Mouse (Mus musculus): Measurements from ENCODE around the gene Fgf3. TPM values are rescaled to one million over a fixed set of nuclear protein-coding genes. Genes with fewer than 3 reads are reported as not detected.

The Fgf3 gene
- polyA plus RNA-seq, 1 experiment from 2014 or later, result 7.6 TPM

DNA sequence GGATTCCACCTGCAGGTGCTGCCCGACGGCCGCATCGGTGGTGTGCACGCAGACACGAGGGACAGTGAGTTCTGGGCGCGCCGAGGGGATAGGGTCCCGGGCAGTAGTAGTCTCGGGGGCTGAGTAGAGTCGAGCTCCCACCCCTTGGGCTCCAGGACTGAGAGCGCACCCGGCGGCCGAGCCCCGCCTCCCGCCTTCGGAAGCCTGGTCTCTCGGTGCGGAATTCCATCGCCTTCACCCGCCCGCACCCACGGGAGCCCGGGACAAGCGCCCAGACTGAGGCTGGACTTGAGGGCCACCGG is 23.8 kb downstream of the Fgf3 start:
- no peak for ATAC-seq
- Histone ChIP-seq H3K9me3 (no peaks in the 10 kb centered on the region), H3K4me1 (replicated peaks) (peaks cover 14% of the 10 kb centered on the region), H3K36me3 (no peaks in the 10 kb centered on the region), H3K4me3 (replicated peaks) (peak overlapping the region; percentile 29), H3K4me2 (replicated peaks) (peak overlapping the region; percentile 41), H3K27ac (no peak overlapping the region), H3K27me3 (peaks cover 90% of the 10 kb centered on the region), H3K9ac (replicated peaks) (no peak overlapping the region)
- WGBS, result under 1% methylated on average over 27 of the region's 28 CpGs

DNA sequence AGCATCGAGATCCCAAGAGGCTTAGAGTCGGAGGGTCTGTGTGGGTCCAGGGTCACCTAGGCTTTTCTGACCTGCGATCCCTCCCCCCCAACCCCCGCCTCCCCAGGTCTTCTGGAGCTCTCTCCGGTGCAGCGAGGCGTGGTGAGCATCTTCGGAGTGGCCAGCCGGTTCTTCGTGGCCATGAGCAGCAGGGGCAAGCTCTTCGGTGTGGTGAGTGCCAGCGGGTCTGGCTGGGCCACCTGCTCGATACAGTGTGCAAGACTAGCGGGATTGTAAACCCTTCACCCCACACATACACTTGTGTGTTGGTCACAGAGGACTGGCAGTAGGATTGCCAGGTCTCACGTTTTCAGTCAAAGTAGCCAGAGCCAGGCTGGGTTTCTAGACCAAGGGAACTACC is 24.2 kb downstream of the Fgf3 start:
- no peak for ATAC-seq
- Histone ChIP-seq H3K36me3 (no peaks in the 10 kb centered on the region), H3K27ac (no peak overlapping the region), H3K27me3 (peaks cover 93% of the 10 kb centered on the region), H3K9ac (replicated peaks) (no peak overlapping the region), H3K9me3 (no peaks in the 10 kb centered on the region), H3K4me1 (replicated peaks) (peaks cover 14% of the 10 kb centered on the region), H3K4me3 (replicated peaks) (peak overlapping the region; percentile 29), H3K4me2 (replicated peaks) (peak overlapping the region; percentile 41)
- 0% methylated on average over 15 of the region's 15 CpGs for WGBS

DNA sequence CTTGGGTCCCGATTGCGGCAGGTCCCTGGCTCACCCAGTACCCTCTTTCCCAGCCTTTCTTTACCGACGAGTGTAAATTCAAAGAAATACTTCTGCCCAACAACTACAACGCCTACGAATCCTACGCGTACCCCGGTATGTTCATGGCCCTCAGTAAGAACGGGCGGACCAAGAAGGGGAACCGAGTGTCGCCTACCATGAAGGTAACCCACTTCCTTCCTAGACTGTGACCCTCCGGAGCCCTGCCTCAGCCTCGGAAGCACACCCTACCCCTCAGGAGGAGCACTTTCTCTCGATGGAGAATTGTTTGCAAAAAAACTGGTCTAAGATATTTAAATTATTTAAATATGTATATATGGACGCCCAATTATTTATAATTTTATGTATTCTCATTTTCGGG is 24.8 kb downstream of the Fgf3 start:
- Histone ChIP-seq H3K36me3 (no peaks in the 10 kb centered on the region), H3K4me1 (replicated peaks) (peaks cover 14% of the 10 kb centered on the region), H3K4me2 (replicated peaks) (no peak overlapping the region), H3K27me3 (peaks cover 92% of the 10 kb centered on the region), H3K9me3 (no peaks in the 10 kb centered on the region), H3K9ac (replicated peaks) (no peak overlapping the region), H3K4me3 (replicated peaks) (no peak overlapping the region), H3K27ac (no peak overlapping the region)
- ATAC-seq, result no peak
- WGBS, result 3% methylated on average over 18 of the region's 18 CpGs

DNA sequence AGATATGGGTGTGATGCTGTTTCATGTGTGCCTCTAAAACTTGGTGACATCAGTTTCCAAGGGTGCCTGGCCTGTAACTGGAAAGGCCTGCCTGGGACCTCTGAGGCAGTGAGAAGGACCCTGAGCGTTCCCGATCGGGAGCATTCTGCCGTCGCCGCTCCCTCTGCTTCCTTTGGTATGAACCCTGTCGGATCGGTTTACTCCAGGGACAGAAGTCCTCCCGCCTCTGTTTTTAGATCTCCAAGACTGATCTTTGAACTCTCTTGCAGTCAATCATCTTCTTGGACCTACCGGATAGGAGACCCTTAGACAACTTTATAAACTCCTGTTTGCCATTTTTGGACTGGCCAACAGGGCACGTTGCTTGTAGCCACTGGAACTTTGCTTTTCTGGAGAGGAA is 25.3 kb downstream of the Fgf3 start:
- whole genome bisulfite sequencing, result 1% methylated on average over 11 of the region's 11 CpGs
- no peak overlapping the region for H3K9ac ChIP-seq (replicated peaks)
- H3K36me3 ChIP-seq, result no peaks in the 10 kb centered on the region
- peaks cover 88% of the 10 kb centered on the region for H3K27me3 ChIP-seq
- no peak overlapping the region for H3K4me3 ChIP-seq (replicated peaks)
- no peaks in the 10 kb centered on the region for H3K9me3 ChIP-seq
- no peak overlapping the region for H3K27ac ChIP-seq
- H3K4me2 ChIP-seq (replicated peaks), result no peak overlapping the region
- H3K4me1 ChIP-seq (replicated peaks), result peaks cover 14% of the 10 kb centered on the region
- ATAC-seq, result no peak

DNA sequence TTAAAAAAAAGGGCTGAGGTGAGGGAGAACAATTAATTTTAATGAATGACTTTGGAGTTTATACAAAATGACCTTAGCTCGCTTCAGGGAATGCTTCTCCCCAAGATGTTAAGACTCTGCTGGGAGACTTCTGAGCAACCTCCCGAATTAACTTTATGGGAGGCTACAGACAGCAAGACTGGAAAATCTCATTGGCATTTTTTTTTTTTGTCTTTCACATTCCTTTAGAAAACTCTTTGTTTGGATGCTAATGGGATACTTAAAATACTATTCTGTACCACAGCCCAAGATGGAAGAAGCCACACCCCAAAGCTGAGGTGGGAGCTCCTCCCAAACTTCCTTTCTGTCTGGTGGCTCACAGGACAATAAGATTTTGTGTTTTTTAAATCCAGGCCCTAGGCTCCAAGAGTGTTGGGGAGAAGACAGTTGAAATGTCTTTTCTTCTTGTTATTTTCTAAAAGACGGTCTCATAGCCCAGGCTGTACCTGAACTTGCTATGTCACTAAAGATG is 26.3 kb downstream of the Fgf3 start:
- peaks cover 14% of the 10 kb centered on the region for H3K4me1 ChIP-seq (replicated peaks)
- peaks cover 80% of the 10 kb centered on the region for H3K27me3 ChIP-seq
- no peak overlapping the region for H3K4me3 ChIP-seq (replicated peaks)
- H3K36me3 ChIP-seq, result no peaks in the 10 kb centered on the region
- no peak overlapping the region for H3K4me2 ChIP-seq (replicated peaks)
- H3K9ac ChIP-seq (replicated peaks), result no peak overlapping the region
- no peaks in the 10 kb centered on the region for H3K9me3 ChIP-seq
- ATAC-seq, result no peak
- H3K27ac ChIP-seq, result no peak overlapping the region
- WGBS, result 39% methylated on average over 3 of the region's 3 CpGs

DNA sequence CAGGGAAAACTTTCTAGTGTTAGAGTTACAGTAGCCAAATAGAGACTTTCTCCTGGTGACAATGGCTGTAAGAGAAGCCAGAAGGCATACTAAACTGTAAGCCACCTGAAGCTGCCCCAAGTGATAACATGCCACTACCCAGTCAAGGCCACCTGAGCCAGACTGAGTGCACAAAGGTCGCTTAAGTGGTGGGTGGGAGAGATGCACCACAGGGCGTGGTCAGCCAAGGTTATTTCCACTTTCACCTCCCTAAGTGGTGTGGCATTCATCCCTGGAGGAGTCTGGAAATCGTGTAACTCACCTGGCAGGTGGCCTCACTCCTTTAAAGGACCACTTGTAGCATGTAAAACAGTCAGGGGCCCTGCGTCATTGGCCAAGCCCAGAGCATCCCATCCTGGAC is 29.3 kb downstream of the Fgf3 start:
- Histone ChIP-seq H3K4me2 (replicated peaks) (no peak overlapping the region), H3K9ac (replicated peaks) (no peak overlapping the region), H3K9me3 (no peaks in the 10 kb centered on the region), H3K27ac (no peak overlapping the region), H3K4me1 (replicated peaks) (peaks cover under 1% of the 10 kb centered on the region), H3K27me3 (peaks cover 51% of the 10 kb centered on the region), H3K4me3 (replicated peaks) (no peak overlapping the region), H3K36me3 (no peaks in the 10 kb centered on the region)
- no peak for ATAC-seq
- WGBS, result 76% methylated on average over 4 of the region's 4 CpGs

DNA sequence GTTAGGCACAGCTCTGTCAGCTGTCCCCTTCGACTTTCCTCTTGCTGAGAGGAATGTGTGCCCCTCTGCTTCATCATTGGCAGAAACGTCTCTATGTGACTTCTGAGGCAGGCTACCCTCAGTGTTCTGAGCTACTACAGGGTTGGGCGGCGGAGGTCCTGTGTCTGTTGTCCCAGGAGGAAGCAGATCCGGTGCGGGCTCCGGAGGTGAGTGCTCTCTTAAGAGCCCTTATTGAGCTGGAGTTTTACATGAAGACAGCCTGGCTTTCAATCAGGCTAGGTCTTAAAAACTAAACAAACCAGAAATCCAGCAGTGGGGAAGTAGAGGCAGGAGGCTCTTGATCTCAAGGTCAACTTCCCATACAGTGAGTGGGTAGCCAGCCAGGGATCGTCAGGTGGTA is 29.7 kb downstream of the Fgf3 start:
- ATAC-seq, result no peak
- no peaks in the 10 kb centered on the region for H3K4me1 ChIP-seq (replicated peaks)
- no peaks in the 10 kb centered on the region for H3K36me3 ChIP-seq

DNA sequence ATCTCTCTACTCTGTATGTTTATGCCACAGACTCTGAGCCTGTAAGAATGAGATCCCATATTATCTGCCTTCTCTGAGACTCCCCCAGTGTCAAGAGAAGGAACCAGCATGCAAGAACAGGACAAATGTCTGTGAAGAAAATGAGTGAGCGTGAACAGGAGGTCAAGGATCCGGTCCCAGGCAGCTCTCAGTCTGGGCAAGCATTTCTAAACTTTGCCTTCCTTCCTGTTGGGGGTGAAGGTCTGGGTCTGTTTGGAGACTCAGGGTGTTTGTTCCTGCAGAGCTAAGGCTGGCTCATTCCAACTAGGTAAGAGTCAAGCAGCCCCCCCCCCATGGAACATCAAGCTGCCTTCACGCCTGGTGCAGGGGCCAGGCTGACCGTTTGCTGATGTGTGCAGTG is 34.5 kb downstream of the Fgf3 start:
- no peak overlapping the region for H3K27ac ChIP-seq
- 0 out of 2 replicates have a peak, but pooled peaks cover 2% of the 10 kb centered on the region for H3K27me3 ChIP-seq
- 0 out of 2 replicates have a peak, but pooled peaks cover 6% of the 10 kb centered on the region for H3K4me1 ChIP-seq (replicated peaks)
- WGBS, result 65% methylated on average over 4 of the region's 4 CpGs
- no peaks in the 10 kb centered on the region for H3K36me3 ChIP-seq
- no peaks in the 10 kb centered on the region for H3K9me3 ChIP-seq
- ATAC-seq, result no peak
- no peak overlapping the region for H3K4me2 ChIP-seq (replicated peaks)
- H3K9ac ChIP-seq (replicated peaks), result no peak overlapping the region
- H3K4me3 ChIP-seq (replicated peaks), result no peak overlapping the region

More for the DNA sequence above, 29.7 kb downstream of the Fgf3 start:
- Histone ChIP-seq H3K27ac (no peak overlapping the region), H3K4me2 (replicated peaks) (no peak overlapping the region), H3K27me3 (peaks cover 47% of the 10 kb centered on the region), H3K4me3 (replicated peaks) (no peak overlapping the region), H3K9ac (replicated peaks) (no peak overlapping the region), H3K9me3 (no peaks in the 10 kb centered on the region)
- 79% methylated on average over 8 of the region's 8 CpGs for WGBS

DNA sequence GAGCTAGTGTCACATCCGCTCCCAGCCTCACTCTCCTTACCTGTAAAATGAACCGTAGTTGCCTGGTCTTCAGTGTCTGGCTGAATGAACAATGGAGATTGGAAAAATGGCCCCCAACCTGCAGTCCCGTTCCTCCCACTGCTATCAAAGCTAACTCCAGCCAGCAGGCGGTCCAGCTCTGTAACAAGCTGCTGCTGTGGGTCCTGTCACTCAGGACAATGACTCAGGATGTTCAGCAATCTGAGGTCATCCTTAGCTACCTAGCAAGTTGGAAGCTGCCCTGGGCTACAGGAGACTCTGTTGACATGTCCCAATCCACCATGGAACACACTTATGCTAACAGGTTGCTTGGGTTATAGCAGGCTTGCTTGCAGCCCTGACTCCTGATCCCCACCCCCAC is 35.3 kb downstream of the Fgf3 start:
- 0 out of 2 replicates have a peak, but pooled peaks cover 2% of the 10 kb centered on the region for H3K27me3 ChIP-seq
- no peaks in the 10 kb centered on the region for H3K9me3 ChIP-seq
- H3K4me2 ChIP-seq (replicated peaks), result no peak overlapping the region
- no peak overlapping the region for H3K27ac ChIP-seq
- no peak overlapping the region for H3K9ac ChIP-seq (replicated peaks)
- WGBS, result 71% methylated on average over 4 of the region's 4 CpGs
- no peak overlapping the region for H3K4me3 ChIP-seq (replicated peaks)
- ATAC-seq, result no peak
- H3K4me1 ChIP-seq (replicated peaks), result 0 out of 2 replicates have a peak, but pooled peaks cover 6% of the 10 kb centered on the region
- no peaks in the 10 kb centered on the region for H3K36me3 ChIP-seq

DNA sequence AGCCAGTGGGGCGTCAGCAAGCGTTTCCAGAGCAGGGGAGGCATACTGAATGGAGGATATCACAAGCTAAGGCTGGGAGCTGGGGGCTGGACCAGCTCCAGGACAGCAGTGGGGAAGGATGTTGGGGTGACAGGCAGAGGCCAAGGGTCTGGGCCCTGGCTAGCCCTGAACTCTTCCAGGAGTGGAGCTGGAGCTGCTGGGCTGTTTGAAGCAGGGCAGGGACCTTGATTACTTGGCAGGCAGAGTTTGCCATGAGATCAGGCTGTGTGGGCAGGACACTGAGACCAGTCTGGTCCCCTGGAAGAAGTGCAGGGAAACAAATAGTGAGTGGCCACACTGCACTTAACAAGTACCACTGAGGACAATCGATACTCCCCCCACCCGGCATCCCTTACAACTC is 36.3 kb downstream of the Fgf3 start:
- Histone ChIP-seq H3K9me3 (no peaks in the 10 kb centered on the region), H3K4me2 (replicated peaks) (no peak overlapping the region), H3K27ac (no peak overlapping the region), H3K4me1 (replicated peaks) (0 out of 2 replicates have a peak, but pooled peaks cover 6% of the 10 kb centered on the region), H3K27me3 (0 out of 2 replicates have a peak, but pooled peaks cover 2% of the 10 kb centered on the region), H3K9ac (replicated peaks) (no peak overlapping the region), H3K4me3 (replicated peaks) (no peak overlapping the region), H3K36me3 (no peaks in the 10 kb centered on the region)
- no peak for ATAC-seq
- WGBS, result 65% methylated on average over 4 of the region's 4 CpGs

DNA sequence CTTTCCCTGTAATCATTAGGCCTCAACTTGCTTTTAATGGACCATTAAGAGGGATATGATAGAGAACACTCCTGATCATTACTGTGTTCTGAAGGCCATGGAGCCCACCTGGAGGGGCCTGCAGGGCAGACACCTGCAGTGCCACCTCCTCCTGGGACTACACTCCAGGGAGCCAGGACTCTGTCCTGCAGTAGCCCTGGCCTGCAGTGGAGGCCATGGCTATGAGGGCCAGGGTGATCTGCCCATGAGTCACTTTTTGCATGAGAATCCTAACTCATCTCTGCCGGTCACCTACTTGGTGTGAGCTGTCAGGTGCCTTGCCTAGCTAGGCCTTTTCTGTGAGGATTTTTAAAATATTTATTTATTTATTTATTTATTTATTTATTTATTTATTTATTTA is 40.5 kb downstream of the Fgf3 start:
- H3K9me3 ChIP-seq, result no peaks in the 10 kb centered on the region
- no peak overlapping the region for H3K4me3 ChIP-seq (replicated peaks)
- 92% methylated on average over 1 of the region's 1 CpGs for WGBS
- H3K27ac ChIP-seq, result no peak overlapping the region
- H3K4me1 ChIP-seq (replicated peaks), result 0 out of 2 replicates have a peak, but pooled peaks cover 6% of the 10 kb centered on the region
- H3K36me3 ChIP-seq, result no peaks in the 10 kb centered on the region
- no peak overlapping the region for H3K4me2 ChIP-seq (replicated peaks)
- ATAC-seq, result no peak
- no peak overlapping the region for H3K9ac ChIP-seq (replicated peaks)
- 0 out of 2 replicates have a peak, but pooled peaks cover 2% of the 10 kb centered on the region for H3K27me3 ChIP-seq

DNA sequence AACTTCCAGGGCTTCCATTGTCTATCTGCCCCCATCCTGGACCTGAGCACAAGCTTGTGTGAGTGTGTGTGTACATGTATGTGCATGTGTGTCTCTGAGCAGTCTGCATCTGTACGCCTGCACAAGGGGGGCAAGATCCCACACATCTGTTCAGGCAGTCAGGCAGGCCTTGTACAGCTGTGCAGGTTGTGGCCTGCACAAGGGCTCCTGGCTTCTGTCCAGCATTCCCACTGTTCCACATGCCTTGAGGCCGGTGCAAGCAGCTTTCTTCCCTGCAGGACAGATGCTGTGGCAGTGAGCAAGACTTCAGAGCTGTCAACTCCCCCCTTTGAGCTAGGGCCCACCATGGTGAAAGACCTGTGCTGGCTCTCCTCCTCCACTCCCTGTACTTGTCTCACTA is 45.2 kb downstream of the Fgf3 start:
- Histone ChIP-seq H3K4me1 (replicated peaks) (no peaks in the 10 kb centered on the region), H3K4me2 (replicated peaks) (no peak overlapping the region), H3K9me3 (no peaks in the 10 kb centered on the region), H3K4me3 (replicated peaks) (no peak overlapping the region), H3K9ac (replicated peaks) (no peak overlapping the region), H3K27ac (no peak overlapping the region), H3K36me3 (no peaks in the 10 kb centered on the region), H3K27me3 (no peaks in the 10 kb centered on the region)
- no peak for ATAC-seq
- WGBS, result 44% methylated on average over 2 of the region's 2 CpGs

DNA sequence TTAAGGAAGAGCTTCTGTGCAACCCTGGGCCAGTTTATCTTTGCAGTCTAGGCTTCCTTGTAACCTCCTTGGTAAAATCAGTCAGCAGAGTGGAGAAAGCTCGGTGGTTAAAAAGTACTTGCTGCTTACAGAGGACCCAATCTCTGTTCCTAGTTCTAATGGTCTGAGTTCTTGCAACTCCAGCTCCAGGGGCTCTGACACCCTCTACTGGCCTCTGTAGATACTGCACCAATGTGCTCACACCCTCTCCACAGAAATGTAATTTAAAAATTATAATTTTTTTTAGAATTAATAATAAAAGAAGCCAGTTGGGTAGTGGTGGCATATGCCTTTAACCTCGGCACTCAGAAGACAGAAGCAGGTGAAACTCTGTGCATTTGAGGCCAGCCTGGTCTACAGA is 49.8 kb downstream of the Fgf3 start:
- Histone ChIP-seq H3K36me3 (no peaks in the 10 kb centered on the region), H3K27ac (no peak overlapping the region), H3K27me3 (peaks cover 19% of the 10 kb centered on the region), H3K4me3 (replicated peaks) (no peak overlapping the region), H3K9me3 (no peaks in the 10 kb centered on the region), H3K9ac (replicated peaks) (no peak overlapping the region), H3K4me2 (replicated peaks) (no peak overlapping the region), H3K4me1 (replicated peaks) (0 out of 2 replicates have a peak, but pooled peaks cover 6% of the 10 kb centered on the region)
- ATAC-seq, result no peak
- 90% methylated on average over 2 of the region's 2 CpGs for WGBS

All from midbrain, embryonic 13.5 days (tissue).